Mouse (Mus musculus): ENCODE measurements around the gene Tnni3. TPM values are rescaled to one million over a fixed set of nuclear protein-coding genes. Genes with fewer than 3 reads are reported as not detected.

Gene Tnni3
- polyA plus RNA-seq, 1 experiment from 2014 or later = 1,749 TPM

GRCm38 (mm10) chr7:4504646-4505435 lies 19.2 kb downstream of the Tnni3 start:
- Histone ChIP-seq H3K4me2 (no peak overlapping the region), H3K27me3 (replicated peaks) (no peaks in the 10 kb centered on the region), H3K4me1 (replicated peaks) (peaks cover 32% of the 10 kb centered on the region), H3K36me3 (peaks cover 22% of the 10 kb centered on the region), H3K4me3 (no peak overlapping the region), H3K9me3 (replicated peaks) (no peaks in the 10 kb centered on the region), H3K27ac (ENCODE audit: poor library complexity, severe bottlenecking) (peak overlapping the region; percentile 79), H3K9ac (no peak overlapping the region)
- 36% methylated on average over 11 of the region's 11 CpGs for WGBS
- ATAC-seq (ENCODE audit: insufficient number of reproducible peaks, low FRiP score) = no peak

GRCm38 (mm10) chr7:4503858-4504257 lies 20.2 kb downstream of the Tnni3 start:
- H3K4me2 ChIP-seq = no peak overlapping the region
- peaks cover 37% of the 10 kb centered on the region for H3K4me1 ChIP-seq (replicated peaks)
- WGBS = 77% methylated on average over 5 of the region's 5 CpGs
- H3K9ac ChIP-seq = no peak overlapping the region
- ATAC-seq (ENCODE audit: insufficient number of reproducible peaks, low FRiP score) = no peak
- H3K4me3 ChIP-seq = no peak overlapping the region
- 0 out of 2 replicates have a peak overlapping the region, but pooled peaks have one; percentile 32 for H3K27ac ChIP-seq (ENCODE audit: poor library complexity, severe bottlenecking)
- no peaks in the 10 kb centered on the region for H3K9me3 ChIP-seq (replicated peaks)
- H3K27me3 ChIP-seq (replicated peaks) = no peaks in the 10 kb centered on the region
- peaks cover 22% of the 10 kb centered on the region for H3K36me3 ChIP-seq

GRCm38 (mm10) chr7:4503100-4503499 lies 20.9 kb downstream of the Tnni3 start:
- H3K4me1 ChIP-seq (replicated peaks) = peaks cover 38% of the 10 kb centered on the region
- no peak overlapping the region for H3K9ac ChIP-seq
- H3K4me2 ChIP-seq = peak overlapping the region; percentile 83; the same call in 1 of the 2 replicates
- no peaks in the 10 kb centered on the region for H3K27me3 ChIP-seq (replicated peaks)
- H3K27ac ChIP-seq (ENCODE audit: poor library complexity, severe bottlenecking) = no peak overlapping the region
- peaks cover 16% of the 10 kb centered on the region for H3K36me3 ChIP-seq
- 77% methylated on average over 4 of the region's 4 CpGs for WGBS
- no peak overlapping the region for H3K4me3 ChIP-seq
- no peak for ATAC-seq (ENCODE audit: insufficient number of reproducible peaks, low FRiP score)
- H3K9me3 ChIP-seq (replicated peaks) = no peaks in the 10 kb centered on the region

GRCm38 (mm10) chr7:4502421-4503090 lies 21.5 kb downstream of the Tnni3 start:
- peak overlapping the region; percentile 90 for H3K4me3 ChIP-seq
- no peak for ATAC-seq (ENCODE audit: insufficient number of reproducible peaks, low FRiP score)
- peak overlapping the region; percentile 89 for H3K27ac ChIP-seq (ENCODE audit: poor library complexity, severe bottlenecking)
- H3K9me3 ChIP-seq (replicated peaks) = no peaks in the 10 kb centered on the region
- H3K4me1 ChIP-seq (replicated peaks) = peaks cover 43% of the 10 kb centered on the region
- peak overlapping the region; percentile 83 for H3K4me2 ChIP-seq
- peaks cover 11% of the 10 kb centered on the region; the same call in 1 of the 2 replicates for H3K36me3 ChIP-seq
- H3K9ac ChIP-seq = 0 out of 2 replicates have a peak overlapping the region, but pooled peaks have one; percentile 41
- H3K27me3 ChIP-seq (replicated peaks) = no peaks in the 10 kb centered on the region
- 7% methylated on average over 14 of the region's 14 CpGs for WGBS

DNA sequence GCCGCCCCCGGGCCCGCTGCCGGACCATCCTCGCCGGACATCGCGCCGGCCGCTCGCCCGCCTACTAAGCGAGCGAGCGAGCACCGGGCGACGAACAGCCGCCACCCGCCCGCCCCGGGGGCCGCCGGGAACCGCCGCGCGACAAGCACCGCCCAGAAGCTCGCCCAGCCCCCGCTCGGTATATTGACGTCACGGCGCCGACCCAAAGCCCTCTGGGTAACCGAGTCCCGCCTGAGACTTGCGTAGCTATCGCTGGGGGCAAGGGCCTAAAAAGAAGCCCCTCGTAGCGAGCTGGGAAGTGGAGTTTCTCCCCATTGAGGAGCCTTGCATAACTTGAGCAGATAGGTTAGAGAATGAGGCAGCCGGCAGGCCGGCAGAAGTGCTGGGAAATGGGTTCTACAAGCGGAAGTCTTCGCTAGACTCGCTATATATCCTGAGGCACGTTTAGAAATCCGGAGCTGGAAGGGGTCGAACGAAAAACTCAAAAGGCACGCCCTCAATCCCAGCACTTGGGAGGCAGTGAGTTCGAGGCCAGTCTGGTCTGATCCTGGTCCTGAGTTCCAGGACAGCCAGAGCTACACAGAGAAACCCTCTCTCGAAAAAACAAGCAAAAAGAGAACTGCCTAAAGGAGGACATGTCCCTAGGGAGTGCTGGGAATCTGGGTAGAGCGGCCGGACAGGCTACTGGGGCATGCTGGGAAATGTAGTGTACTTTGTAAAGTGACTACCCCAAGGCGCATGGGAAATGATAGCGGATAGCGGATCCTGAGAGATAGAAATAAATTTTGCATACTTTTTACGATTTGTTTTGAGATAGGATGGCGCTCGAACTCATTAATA lies 22.3 kb downstream of the Tnni3 start, which contains the start of gene Ppp1r12c:
TSS of gene Ppp1r12c (minus strand) at position 123 of the 840 bp plus-strand sequence.
- H3K4me3 ChIP-seq = peak within 1 kb of the TSS; percentile 90
- peak within 1 kb of the TSS; percentile 83 for H3K4me2 ChIP-seq
- H3K36me3 ChIP-seq = peaks cover 14% of the 10 kb centered on the region
- no peaks in the 10 kb centered on the region for H3K27me3 ChIP-seq (replicated peaks)
- H3K9ac ChIP-seq = peak within 1 kb of the TSS; percentile 97
- peak; percentile 95 for ATAC-seq (ENCODE audit: insufficient number of reproducible peaks, low FRiP score)
- peaks cover 50% of the 10 kb centered on the region for H3K4me1 ChIP-seq (replicated peaks)
- whole genome bisulfite sequencing = under 1% methylated on average over 62 of the region's 62 CpGs
- H3K27ac ChIP-seq (ENCODE audit: poor library complexity, severe bottlenecking) = peak within 1 kb of the TSS; percentile 89
- no peaks in the 10 kb centered on the region for H3K9me3 ChIP-seq (replicated peaks)

DNA sequence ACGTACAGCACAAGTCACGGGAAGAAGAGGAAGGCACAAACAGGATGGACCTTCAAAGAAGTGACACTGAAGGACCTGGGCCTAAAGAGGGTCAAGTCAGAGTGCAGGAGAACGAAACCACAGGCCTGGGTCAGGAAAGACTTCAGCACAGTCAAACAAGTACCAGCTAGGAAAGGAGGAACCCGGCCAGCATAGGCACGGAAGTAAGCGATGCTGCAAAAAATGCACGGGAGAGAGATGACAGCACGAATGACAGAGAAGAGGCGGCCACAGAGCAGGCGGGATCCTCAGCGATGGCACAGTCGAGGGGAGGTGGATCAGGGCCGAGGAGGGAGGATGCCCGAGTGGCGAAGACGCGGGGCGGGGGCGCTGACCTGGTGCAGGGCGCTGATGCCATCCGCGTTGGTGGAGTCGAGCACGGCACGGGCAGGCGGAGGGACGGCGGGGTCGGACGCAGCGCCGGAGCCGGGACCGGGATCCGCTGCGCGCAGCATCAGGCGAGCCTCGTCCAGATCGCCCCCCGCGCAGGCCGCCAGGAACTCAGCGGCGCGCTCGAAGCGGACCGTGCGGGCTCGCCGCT lies 23.0 kb downstream of the Tnni3 start:
- ATAC-seq (ENCODE audit: insufficient number of reproducible peaks, low FRiP score) = peak; percentile 24
- H3K4me1 ChIP-seq (replicated peaks) = peaks cover 51% of the 10 kb centered on the region
- WGBS = under 1% methylated on average over 35 of the region's 52 CpGs

GRCm38 (mm10) chr7:4499034-4499433 lies 25.0 kb downstream of the Tnni3 start:
- 0 out of 2 replicates have a peak overlapping the region, but pooled peaks have one; percentile 4 for H3K4me3 ChIP-seq
- 65% methylated on average over 4 of the region's 4 CpGs for whole genome bisulfite sequencing
- no peaks in the 10 kb centered on the region for H3K9me3 ChIP-seq (replicated peaks)
- H3K4me1 ChIP-seq (replicated peaks) = peaks cover 42% of the 10 kb centered on the region
- H3K9ac ChIP-seq = peak overlapping the region; percentile 66; the same call in 1 of the 2 replicates
- H3K36me3 ChIP-seq = peaks cover 34% of the 10 kb centered on the region
- H3K4me2 ChIP-seq = peak overlapping the region; percentile 83
- no peak for ATAC-seq (ENCODE audit: insufficient number of reproducible peaks, low FRiP score)
- H3K27me3 ChIP-seq (replicated peaks) = no peaks in the 10 kb centered on the region
- peak overlapping the region; percentile 56 for H3K27ac ChIP-seq (ENCODE audit: poor library complexity, severe bottlenecking)

More for the DNA sequence above, 23.0 kb downstream of the Tnni3 start:
- H3K9ac ChIP-seq = peak overlapping the region; percentile 97
- peak overlapping the region; percentile 89 for H3K27ac ChIP-seq (ENCODE audit: poor library complexity, severe bottlenecking)
- no peaks in the 10 kb centered on the region for H3K27me3 ChIP-seq (replicated peaks)
- peaks cover 22% of the 10 kb centered on the region for H3K36me3 ChIP-seq
- H3K4me3 ChIP-seq = peak overlapping the region; percentile 90
- H3K4me2 ChIP-seq = peak overlapping the region; percentile 83
- H3K9me3 ChIP-seq (replicated peaks) = no peaks in the 10 kb centered on the region

- Histone ChIP-seq H3K4me1 (replicated peaks) (peaks cover 43% of the 10 kb centered on the region), H3K9ac (peak overlapping the region; percentile 66; the same call in 1 of the 2 replicates), H3K27me3 (replicated peaks) (no peaks in the 10 kb centered on the region), H3K4me3 (0 out of 2 replicates have a peak overlapping the region, but pooled peaks have one; percentile 4), H3K9me3 (replicated peaks) (no peaks in the 10 kb centered on the region), H3K27ac (ENCODE audit: poor library complexity, severe bottlenecking) (peak overlapping the region; percentile 56), H3K4me2 (peak overlapping the region; percentile 83), H3K36me3 (peaks cover 40% of the 10 kb centered on the region)
- 0 out of 2 replicates have a peak, but pooled peaks have one; percentile 7 for ATAC-seq (ENCODE audit: insufficient number of reproducible peaks, low FRiP score)
- WGBS = 27% methylated on average over 9 of the region's 9 CpGs
Measured at GRCm38 (mm10) chr7:4498251-4498650, 25.8 kb downstream of the Tnni3 start.

- Histone ChIP-seq H3K4me1 (replicated peaks) (peaks cover 50% of the 10 kb centered on the region), H3K27ac (ENCODE audit: poor library complexity, severe bottlenecking) (no peak overlapping the region), H3K4me2 (no peak overlapping the region), H3K9me3 (replicated peaks) (no peaks in the 10 kb centered on the region), H3K36me3 (peaks cover 47% of the 10 kb centered on the region), H3K4me3 (no peak overlapping the region), H3K27me3 (replicated peaks) (no peaks in the 10 kb centered on the region), H3K9ac (no peak overlapping the region)
- ATAC-seq (ENCODE audit: insufficient number of reproducible peaks, low FRiP score) = no peak
- WGBS = 84% methylated on average over 9 of the region's 9 CpGs
Measured at GRCm38 (mm10) chr7:4497271-4497903, 26.6 kb downstream of the Tnni3 start.

DNA sequence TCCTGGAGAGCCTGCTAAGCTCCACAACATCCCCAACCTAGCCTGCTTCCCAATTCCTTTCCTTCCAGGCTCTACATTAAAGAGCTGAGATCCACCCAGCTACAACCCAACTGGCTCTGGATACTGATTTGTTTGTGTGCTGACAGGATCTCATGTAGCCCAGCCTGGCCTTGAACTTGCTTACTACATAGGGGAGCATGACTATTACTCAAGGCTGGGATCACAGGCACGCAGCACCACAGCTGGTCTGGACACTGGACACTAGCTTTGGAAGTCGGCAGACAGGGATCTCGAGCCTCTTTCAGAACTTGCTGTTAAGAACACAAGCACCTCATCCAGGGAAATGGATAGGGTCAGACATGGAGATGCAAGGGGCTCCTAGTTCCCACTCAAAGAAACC lies 27.6 kb downstream of the Tnni3 start:
- Histone ChIP-seq H3K4me2 (no peak overlapping the region), H3K27ac (ENCODE audit: poor library complexity, severe bottlenecking) (no peak overlapping the region), H3K9ac (no peak overlapping the region), H3K4me1 (replicated peaks) (peaks cover 57% of the 10 kb centered on the region), H3K9me3 (replicated peaks) (no peaks in the 10 kb centered on the region), H3K27me3 (replicated peaks) (no peaks in the 10 kb centered on the region), H3K36me3 (peaks cover 51% of the 10 kb centered on the region), H3K4me3 (no peak overlapping the region)
- WGBS = 91% methylated on average over 3 of the region's 3 CpGs
- ATAC-seq (ENCODE audit: insufficient number of reproducible peaks, low FRiP score) = no peak

Data from heart, embryonic 12.5 days (tissue).